Mouse (Mus musculus) liver, embryonic 12.5 days (tissue): Measurements from ENCODE around the gene Pick1. TPM values are rescaled to one million over a fixed set of nuclear protein-coding genes. Genes with fewer than 3 reads are reported as not detected.

ENCODE experiments used
- ATAC-seq: fragments of 200-750 bp; cut with Nextera tagmentation; 2 replicates; pipeline ENCODE4 v1.8.0; 2017; ENCODE audit warnings: moderate number of reproducible peaks, mild to moderate bottlenecking, moderate library complexity
- H3K27ac ChIP-seq: fragments of 300-500 bp; sonication (generic); 2 replicates; pipeline ENCODE4 v1.5.1; 2016; ENCODE audit warnings: mild to moderate bottlenecking
- H3K27me3 ChIP-seq: fragments of 300-500 bp; sonication (generic); replicated peaks from 2 replicates; pipeline ENCODE4 v1.6.1; 2016; ENCODE audit warnings: mild to moderate bottlenecking, moderate library complexity
- H3K36me3 ChIP-seq: fragments of 300-500 bp; sonication (generic); 2 replicates; pipeline ENCODE4 v1.6.1; 2016; ENCODE audit warnings: mild to moderate bottlenecking, moderate library complexity
- H3K4me1 ChIP-seq: fragments of 300-500 bp; sonication (generic); 2 replicates; pipeline ENCODE4 v1.6.1; 2016
- H3K4me2 ChIP-seq: fragments of 300-500 bp; sonication (generic); 2 replicates; pipeline ENCODE4 v1.6.1; 2016; ENCODE audit warnings: mild to moderate bottlenecking, moderate library complexity
- H3K4me3 ChIP-seq: fragments of 300-500 bp; sonication (generic); 2 replicates; pipeline ENCODE4 v1.5.1; 2016; ENCODE audit warnings: mild to moderate bottlenecking, moderate library complexity
- H3K9ac ChIP-seq: fragments of 300-500 bp; sonication (generic); 2 replicates; pipeline ENCODE4 v1.6.1; 2016; ENCODE audit warnings: mild to moderate bottlenecking, moderate library complexity
- H3K9me3 ChIP-seq: fragments of 300-500 bp; sonication (generic); replicated peaks from 2 replicates; pipeline ENCODE4 v1.6.1; 2016; ENCODE audit warnings: mild to moderate bottlenecking, moderate library complexity
- WGBS: fragments of 180-500 bp; shearing (Covaris S2); methylation state at CpG from one replicate; pipeline ENCODE4 v1.1.7; 2016; ENCODE audit not compliant: insufficient replicate concordance; 5-methylcytosine and 5-hydroxymethylcytosine counted together
- polyA plus RNA-seq: library from polyadenylated mRNA; unstranded; fragments of >200 nt; fragmentation: Nextera tagmentation; extraction: Ambion mirVana; gene quantifications from 2 replicates; pipeline ENCODE4 v1.2.1, GENCODE M21; 2016

Pick1 gene
- polyA plus RNA-seq = 16.1 and 17.1 TPM in 2 replicates

DNA sequence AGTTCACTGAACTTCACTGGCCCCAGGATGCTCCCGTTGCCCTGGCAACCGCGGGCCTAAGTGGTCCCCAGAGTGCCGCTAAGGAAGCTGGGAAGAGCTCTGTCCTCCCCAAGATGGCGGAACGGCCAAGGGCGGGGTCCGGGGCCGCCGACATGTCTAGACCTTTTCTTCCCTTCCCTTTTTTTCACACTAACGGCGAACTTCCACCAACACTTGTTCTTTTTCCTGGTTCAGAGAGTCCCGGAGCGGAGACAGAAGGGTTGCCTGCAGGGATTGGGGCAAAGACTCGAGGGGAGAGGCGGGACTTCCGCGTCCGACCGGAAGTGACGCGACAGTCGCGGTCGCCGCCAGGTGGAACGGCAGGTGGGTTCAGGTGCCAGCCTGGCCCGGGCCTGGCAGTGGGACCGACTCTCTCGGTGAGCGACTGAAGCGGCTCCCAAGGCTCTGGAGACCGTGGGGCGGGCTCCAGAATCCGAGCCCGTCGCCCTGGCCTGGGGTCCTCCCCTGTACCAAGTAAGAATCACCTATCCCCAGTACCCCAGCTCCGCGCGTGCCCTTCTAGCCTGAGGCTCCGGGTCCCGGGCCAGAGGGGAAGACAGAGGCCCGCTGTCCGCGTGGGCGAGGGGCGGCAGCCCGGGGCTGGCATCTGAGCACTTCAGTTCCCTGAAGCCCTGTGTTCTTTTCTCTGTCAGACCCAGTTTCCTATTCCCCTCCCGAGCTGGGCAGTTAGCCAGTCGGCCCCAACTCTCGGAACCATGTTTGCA is at the start of gene Pick1, which contains the start of gene Gm49486:
Gene Pick1 (plus strand): TSS at position 116 of the 764 bp plus-strand sequence.
Gene Gm49486 (plus strand): TSS at position 334 of the 764 bp plus-strand sequence.
- no peaks in the 10 kb centered on the region for H3K9me3 ChIP-seq
- H3K9ac ChIP-seq = peak within 1 kb of the TSS; percentile 84
- peaks cover 18% of the 10 kb centered on the region for H3K36me3 ChIP-seq
- H3K4me1 ChIP-seq = peaks cover 18% of the 10 kb centered on the region
- ATAC-seq = peak; percentile 76
- peak within 1 kb of the TSS; percentile 83 for H3K4me3 ChIP-seq
- peak within 1 kb of the TSS; percentile 98 for H3K4me2 ChIP-seq
- H3K27me3 ChIP-seq = peaks cover 1% of the 10 kb centered on the region; the same call in 1 of the 2 replicates
- H3K27ac ChIP-seq = peak within 1 kb of the TSS; percentile 83
- 1% methylated on average over 51 of the region's 51 CpGs for WGBS

DNA sequence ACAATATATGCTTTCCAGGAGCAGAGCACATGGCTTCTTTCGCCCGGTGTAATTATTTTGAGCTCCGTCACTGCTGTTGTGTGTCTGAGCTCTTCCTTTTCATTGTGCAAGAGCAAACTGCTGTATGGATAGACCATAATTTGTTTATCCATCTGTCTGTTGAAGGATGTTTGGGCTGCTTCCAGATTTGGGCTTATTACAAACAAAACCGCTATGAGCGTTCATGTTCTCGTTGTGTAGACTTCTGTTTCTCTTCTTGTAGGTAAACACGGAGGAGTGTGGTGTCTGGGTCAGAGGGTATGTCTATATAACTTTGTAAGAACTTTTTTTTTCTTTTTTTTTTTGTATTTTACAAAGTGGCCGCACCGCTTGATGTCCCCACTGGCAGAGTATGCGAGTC is 43.8 kb upstream of the Pick1 start:
- no peaks in the 10 kb centered on the region for H3K9me3 ChIP-seq
- no peaks in the 10 kb centered on the region for H3K4me1 ChIP-seq
- H3K27me3 ChIP-seq = peaks cover 15% of the 10 kb centered on the region; the same call in 1 of the 2 replicates
- no peak overlapping the region for H3K4me2 ChIP-seq
- H3K27ac ChIP-seq = no peak overlapping the region
- no peak overlapping the region for H3K4me3 ChIP-seq
- 66% methylated on average over 10 of the region's 10 CpGs for WGBS
- no peak for ATAC-seq
- no peak overlapping the region for H3K9ac ChIP-seq
- no peaks in the 10 kb centered on the region for H3K36me3 ChIP-seq

DNA sequence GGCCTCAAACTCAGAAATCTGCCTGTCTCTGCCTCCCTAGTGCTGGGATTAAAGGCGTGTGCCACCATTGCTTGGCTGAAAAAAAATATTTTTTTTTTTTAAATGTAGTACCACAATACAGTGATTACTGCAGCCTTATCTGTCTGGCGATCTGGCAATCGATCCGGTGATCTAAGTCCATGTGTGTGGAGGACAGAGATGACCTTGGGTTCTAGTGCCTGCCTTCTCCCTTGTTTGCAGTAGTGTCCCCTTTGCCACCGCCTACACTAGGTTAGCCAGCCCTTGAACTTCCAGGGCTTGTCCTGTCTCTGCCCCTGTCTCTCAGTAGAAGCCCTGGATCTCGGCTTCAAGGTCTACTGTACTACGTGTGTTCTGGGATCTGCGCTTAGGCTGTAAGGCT is 41.2 kb upstream of the Pick1 start:
- peak; percentile 15; the same call in 1 of the 2 replicates for ATAC-seq
- WGBS = 66% methylated on average over 8 of the region's 8 CpGs
- Histone ChIP-seq H3K4me3 (no peak overlapping the region), H3K4me1 (0 out of 2 replicates have a peak, but pooled peaks cover under 1% of the 10 kb centered on the region), H3K4me2 (no peak overlapping the region), H3K36me3 (no peaks in the 10 kb centered on the region), H3K9me3 (no peaks in the 10 kb centered on the region), H3K27me3 (peaks cover 10% of the 10 kb centered on the region), H3K9ac (no peak overlapping the region), H3K27ac (no peak overlapping the region)

DNA sequence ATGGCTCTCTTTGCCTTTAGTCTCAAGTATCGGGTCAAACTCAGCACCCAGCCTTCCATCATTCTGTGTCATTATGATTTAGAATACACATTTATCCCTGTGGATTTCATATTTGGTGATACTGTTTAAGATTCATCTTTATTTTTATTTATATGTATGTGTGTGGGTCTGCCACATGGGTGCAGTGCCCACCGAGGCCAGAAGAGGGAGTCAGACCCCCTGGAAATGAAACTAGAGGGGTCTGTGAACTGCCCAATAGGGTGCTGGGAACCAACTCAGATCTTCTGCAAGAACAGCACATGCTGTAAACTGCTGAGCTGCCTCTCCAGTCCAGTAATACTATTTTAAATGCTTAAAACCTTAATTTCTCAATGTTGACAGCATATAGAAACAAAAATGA is 37.5 kb upstream of the Pick1 start:
- no peak overlapping the region for H3K4me2 ChIP-seq
- H3K36me3 ChIP-seq = no peaks in the 10 kb centered on the region
- H3K4me1 ChIP-seq = 0 out of 2 replicates have a peak, but pooled peaks cover 13% of the 10 kb centered on the region
- no peak overlapping the region for H3K9ac ChIP-seq
- WGBS = 83% methylated on average over 2 of the region's 2 CpGs
- H3K4me3 ChIP-seq = no peak overlapping the region
- H3K27me3 ChIP-seq = peaks cover 13% of the 10 kb centered on the region
- no peaks in the 10 kb centered on the region for H3K9me3 ChIP-seq
- ATAC-seq = no peak
- H3K27ac ChIP-seq = no peak overlapping the region

DNA sequence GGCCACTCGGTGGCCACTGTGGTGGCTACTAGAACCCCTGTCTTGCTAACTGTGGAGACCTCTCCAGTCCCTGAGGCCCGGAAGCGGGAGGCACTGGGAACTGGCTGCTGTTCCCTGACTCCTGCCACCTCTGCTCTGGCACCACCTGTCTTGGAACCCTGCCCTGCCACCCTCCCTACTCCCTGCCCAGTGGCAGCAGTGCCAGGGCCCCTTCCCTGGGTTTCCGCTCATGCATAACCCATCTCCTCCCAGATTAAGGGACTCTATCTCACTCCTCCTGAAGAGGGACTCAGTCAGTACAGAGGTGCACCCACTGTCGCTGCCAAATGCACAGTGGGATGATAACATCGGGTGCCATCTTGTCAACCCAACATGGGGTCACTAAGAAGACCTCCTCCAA is 36.5 kb upstream of the Pick1 start:
- no peak for ATAC-seq
- Histone ChIP-seq H3K36me3 (no peaks in the 10 kb centered on the region), H3K4me2 (no peak overlapping the region), H3K9ac (no peak overlapping the region), H3K4me3 (no peak overlapping the region), H3K27me3 (peaks cover 15% of the 10 kb centered on the region), H3K27ac (no peak overlapping the region), H3K4me1 (0 out of 2 replicates have a peak, but pooled peaks cover 13% of the 10 kb centered on the region), H3K9me3 (no peaks in the 10 kb centered on the region)
- 77% methylated on average over 6 of the region's 6 CpGs for WGBS

DNA sequence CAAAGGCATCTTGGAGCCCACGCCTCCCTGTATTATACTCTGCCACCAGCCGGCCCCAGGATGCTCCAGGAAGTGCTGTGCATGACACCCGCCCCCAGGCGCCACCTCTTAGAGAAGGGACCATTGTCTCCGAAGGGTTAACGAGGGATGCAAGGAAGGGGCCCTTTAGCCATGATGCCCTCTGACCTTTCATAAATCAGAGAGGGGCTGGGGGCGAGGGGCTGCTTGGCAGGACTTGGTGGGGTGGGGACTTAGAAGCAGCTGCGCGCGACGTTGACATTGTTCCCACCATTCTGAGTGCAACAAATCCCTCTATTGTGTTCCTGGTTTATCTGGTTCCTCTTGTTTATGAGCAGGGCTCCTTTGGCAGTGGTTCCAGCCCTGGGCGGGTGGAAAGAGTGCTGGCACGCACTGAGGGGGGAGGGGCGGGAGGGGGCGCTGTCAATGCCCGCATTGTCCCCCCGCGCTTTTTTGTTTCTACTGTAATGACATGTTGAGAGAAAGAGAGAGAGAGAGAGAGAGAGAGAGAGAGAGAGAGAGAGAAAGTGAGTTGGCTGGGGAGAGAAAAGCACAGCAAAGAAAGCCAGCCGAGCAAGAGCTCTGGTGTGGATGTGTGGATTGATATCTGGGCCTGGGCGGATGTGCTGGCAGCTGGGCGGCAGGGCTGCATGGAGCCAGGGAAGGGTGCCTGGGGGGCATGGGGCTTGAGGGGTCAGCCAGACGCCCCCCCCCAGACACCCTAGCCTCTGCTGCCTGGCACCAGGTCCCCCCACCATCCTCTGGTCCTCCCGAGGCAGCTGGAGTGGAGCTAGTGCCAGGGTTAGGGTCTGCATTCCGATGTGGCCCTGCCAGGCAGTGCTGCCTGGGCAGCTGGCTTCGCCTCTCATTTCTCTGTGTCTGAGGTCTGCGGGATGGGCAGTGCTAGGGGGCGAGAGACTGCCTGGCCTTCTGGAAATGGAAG is 35.8 kb upstream of the Pick1 start:
- Histone ChIP-seq H3K9ac (no peak overlapping the region), H3K4me2 (no peak overlapping the region), H3K4me1 (0 out of 2 replicates have a peak, but pooled peaks cover 13% of the 10 kb centered on the region), H3K36me3 (no peaks in the 10 kb centered on the region), H3K27ac (no peak overlapping the region), H3K4me3 (no peak overlapping the region), H3K9me3 (no peaks in the 10 kb centered on the region), H3K27me3 (peaks cover 21% of the 10 kb centered on the region)
- WGBS = 46% methylated on average over 27 of the region's 27 CpGs
- ATAC-seq = no peak

DNA sequence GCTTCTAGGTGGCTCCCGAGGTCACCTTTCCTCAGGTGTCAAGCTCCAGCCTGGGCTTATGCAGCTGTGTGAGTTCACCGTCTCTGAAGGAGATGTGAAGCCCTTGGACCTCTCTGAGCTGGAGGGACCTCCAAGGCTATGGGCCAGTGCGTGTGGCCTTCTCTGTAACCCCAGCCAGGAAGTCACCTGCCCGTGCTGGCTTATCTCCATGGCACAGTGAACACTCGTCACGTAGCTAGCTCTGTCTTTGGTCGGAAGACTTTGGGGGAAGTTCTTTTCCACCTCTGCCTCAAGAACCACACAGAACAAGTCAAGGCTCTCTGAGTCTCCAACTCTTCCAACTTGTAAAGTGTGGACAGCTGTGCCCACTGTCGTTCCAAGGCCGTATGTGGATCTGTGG is 34.9 kb upstream of the Pick1 start:
- H3K36me3 ChIP-seq = no peaks in the 10 kb centered on the region
- H3K9me3 ChIP-seq = no peaks in the 10 kb centered on the region
- ATAC-seq = no peak
- H3K9ac ChIP-seq = no peak overlapping the region
- 39% methylated on average over 9 of the region's 9 CpGs for WGBS
- H3K4me2 ChIP-seq = no peak overlapping the region
- peaks cover 28% of the 10 kb centered on the region for H3K27me3 ChIP-seq
- H3K4me3 ChIP-seq = no peak overlapping the region
- H3K27ac ChIP-seq = no peak overlapping the region
- 0 out of 2 replicates have a peak, but pooled peaks cover 13% of the 10 kb centered on the region for H3K4me1 ChIP-seq

DNA sequence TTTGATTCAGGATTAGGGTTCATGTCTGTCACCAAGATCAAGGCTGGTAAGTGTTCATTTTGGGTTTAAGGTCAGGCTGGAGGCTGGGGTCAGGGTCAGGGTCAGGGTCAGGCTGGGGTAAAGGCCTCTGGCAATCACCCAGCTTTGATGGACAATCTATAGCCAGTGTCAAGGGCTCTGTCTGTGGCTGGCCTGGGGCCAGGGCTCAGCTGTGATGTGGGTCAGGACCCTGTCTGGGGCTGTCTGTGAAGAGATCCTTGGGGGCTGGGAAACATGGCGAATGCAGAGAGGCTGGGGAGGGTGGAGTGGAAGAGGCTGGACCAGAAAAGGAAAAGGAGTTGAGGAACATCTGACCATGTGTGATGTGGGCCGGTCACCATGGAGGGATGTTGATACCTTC is 34.0 kb upstream of the Pick1 start:
- H3K4me2 ChIP-seq = no peak overlapping the region
- WGBS = 56% methylated on average over 2 of the region's 2 CpGs
- no peak overlapping the region for H3K27ac ChIP-seq
- no peak for ATAC-seq
- H3K4me1 ChIP-seq = 0 out of 2 replicates have a peak, but pooled peaks cover 13% of the 10 kb centered on the region
- H3K36me3 ChIP-seq = no peaks in the 10 kb centered on the region
- peaks cover 36% of the 10 kb centered on the region for H3K27me3 ChIP-seq
- H3K9ac ChIP-seq = no peak overlapping the region
- H3K4me3 ChIP-seq = no peak overlapping the region
- H3K9me3 ChIP-seq = no peaks in the 10 kb centered on the region

DNA sequence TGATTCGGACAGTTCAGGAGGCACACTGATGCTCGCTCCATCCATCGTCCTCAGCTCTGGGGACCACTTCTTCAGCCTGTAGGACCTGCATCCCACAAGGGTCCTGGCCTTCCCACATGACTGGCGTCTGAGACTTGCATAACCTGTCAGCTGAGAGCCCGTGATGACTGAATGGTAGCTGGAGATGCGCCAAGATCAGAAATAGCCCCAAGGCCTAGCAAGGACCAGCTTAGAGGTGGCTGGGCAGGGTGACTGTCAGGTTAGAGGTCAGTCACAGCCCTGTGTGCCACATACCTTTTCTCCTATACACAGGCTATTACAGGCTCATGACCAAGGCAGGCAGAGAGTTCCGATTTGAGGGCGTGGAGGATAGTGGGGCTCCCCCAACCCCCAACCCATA is 33.5 kb upstream of the Pick1 start:
- no peaks in the 10 kb centered on the region for H3K9me3 ChIP-seq
- no peak for ATAC-seq

DNA sequence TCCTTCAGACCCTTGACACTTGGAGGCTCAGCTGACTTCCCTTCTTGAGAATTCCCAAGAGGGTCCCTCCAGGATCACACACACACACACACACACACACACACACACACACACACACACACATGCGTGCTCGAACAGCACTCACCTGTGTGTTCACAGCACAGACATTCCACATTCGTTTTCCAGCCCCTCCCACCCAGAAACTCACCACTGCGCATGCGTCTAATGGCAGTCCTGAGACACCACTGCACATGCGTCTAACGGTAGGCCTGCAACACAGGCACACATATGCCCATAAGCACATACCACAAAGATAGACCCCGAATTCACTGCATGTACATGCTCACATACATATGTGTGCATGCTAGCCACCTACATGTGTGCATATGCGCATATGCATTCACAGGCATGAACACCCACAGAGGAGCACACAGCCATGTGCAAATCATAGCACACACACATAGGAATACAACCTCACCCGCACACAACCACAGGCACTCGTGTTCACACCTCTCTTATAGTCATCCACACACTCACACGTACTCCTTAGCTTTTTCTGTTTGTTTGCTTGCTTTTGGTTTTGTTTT is 29.5 kb upstream of the Pick1 start:
- Histone ChIP-seq H3K36me3 (no peaks in the 10 kb centered on the region), H3K9me3 (no peaks in the 10 kb centered on the region), H3K27me3 (peaks cover 57% of the 10 kb centered on the region), H3K4me3 (no peak overlapping the region), H3K4me2 (no peak overlapping the region), H3K4me1 (peaks cover 4% of the 10 kb centered on the region; the same call in 1 of the 2 replicates), H3K27ac (no peak overlapping the region), H3K9ac (no peak overlapping the region)
- WGBS = 80% methylated on average over 12 of the region's 12 CpGs
- no peak for ATAC-seq

More for the DNA sequence above, 33.5 kb upstream of the Pick1 start:
- WGBS = 79% methylated on average over 8 of the region's 8 CpGs
- Histone ChIP-seq H3K4me1 (0 out of 2 replicates have a peak, but pooled peaks cover 13% of the 10 kb centered on the region), H3K27me3 (peaks cover 38% of the 10 kb centered on the region), H3K36me3 (no peaks in the 10 kb centered on the region), H3K27ac (no peak overlapping the region), H3K4me3 (no peak overlapping the region), H3K4me2 (no peak overlapping the region), H3K9ac (no peak overlapping the region)

DNA sequence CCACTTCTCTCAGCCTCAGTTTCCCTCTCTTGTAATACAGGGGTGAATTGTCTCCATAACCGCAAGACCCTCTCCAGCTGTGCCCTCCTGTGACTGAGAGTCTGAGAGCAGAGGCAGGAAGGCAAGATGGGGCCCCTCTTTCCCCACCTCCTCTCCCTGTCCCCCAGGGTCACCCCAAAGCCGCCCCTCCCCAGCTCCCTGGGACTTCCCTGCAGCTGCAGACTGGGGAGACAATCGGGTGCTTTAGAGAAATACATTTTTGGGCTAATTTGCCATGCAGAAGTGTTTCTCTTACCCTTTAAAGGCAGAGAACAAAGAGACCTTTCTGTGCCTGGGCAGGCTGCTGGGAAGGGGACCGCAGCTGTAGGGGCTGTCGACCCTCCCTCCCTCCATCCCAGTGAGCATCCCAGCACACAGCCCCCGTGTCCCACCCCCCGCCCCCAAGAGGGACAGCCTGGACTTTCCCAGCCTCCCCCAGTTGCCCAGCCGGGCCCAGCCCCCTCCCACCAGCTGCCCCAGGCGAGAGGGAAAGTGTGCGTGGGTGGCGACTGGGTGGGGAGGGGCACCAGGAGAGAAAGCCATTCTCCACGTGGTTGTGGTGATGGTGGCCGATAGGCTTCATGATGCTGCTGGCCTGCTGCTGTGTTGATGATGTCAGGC is 27.4 kb upstream of the Pick1 start:
- Histone ChIP-seq H3K9me3 (no peaks in the 10 kb centered on the region), H3K27ac (no peak overlapping the region), H3K4me2 (no peak overlapping the region), H3K4me1 (peaks cover 4% of the 10 kb centered on the region; the same call in 1 of the 2 replicates), H3K4me3 (no peak overlapping the region), H3K9ac (no peak overlapping the region), H3K27me3 (peaks cover 55% of the 10 kb centered on the region), H3K36me3 (no peaks in the 10 kb centered on the region)
- 31% methylated on average over 13 of the region's 13 CpGs for WGBS
- no peak for ATAC-seq
